Mouse (Mus musculus) embryonic facial prominence, embryonic 13.5 days (tissue): ENCODE results near the gene Nr1h3. TPM values are rescaled to one million over a fixed set of nuclear protein-coding genes. Genes with fewer than 3 reads are reported as not detected.

Experiments used
- ATAC-seq: fragments of 200-750 bp; cut with Nextera tagmentation; 2 replicates; pipeline ENCODE4 v1.8.0; 2017; ENCODE audit warnings: low read depth; ENCODE audit not compliant: insufficient number of reproducible peaks, insufficient read depth, low FRiP score, low TSS enrichment
- H3K27ac ChIP-seq: fragments of 300-500 bp; sonication (generic); 2 replicates; pipeline ENCODE4 v1.5.1; 2015; ENCODE audit warnings: moderate library complexity, mild to moderate bottlenecking, inconsistent platforms
- H3K27me3 ChIP-seq: fragments of 300-500 bp; sonication (generic); 2 replicates; pipeline ENCODE4 v1.6.1; 2015; ENCODE audit warnings: mild to moderate bottlenecking, inconsistent platforms
- H3K36me3 ChIP-seq: fragments of 300-500 bp; sonication (generic); 2 replicates; pipeline ENCODE4 v1.6.1; 2015; ENCODE audit warnings: mild to moderate bottlenecking, inconsistent platforms
- H3K4me1 ChIP-seq: fragments of 300-500 bp; sonication (generic); 2 replicates; pipeline ENCODE4 v1.6.1; 2015; ENCODE audit warnings: inconsistent platforms
- H3K4me2 ChIP-seq: fragments of 300-500 bp; sonication (generic); 2 replicates; pipeline ENCODE4 v1.6.1; 2015; ENCODE audit warnings: moderate library complexity, mild to moderate bottlenecking, inconsistent platforms
- H3K4me3 ChIP-seq: fragments of 300-500 bp; sonication (generic); 2 replicates; pipeline ENCODE4 v1.5.1; 2015; ENCODE audit warnings: mild to moderate bottlenecking, inconsistent platforms
- H3K9ac ChIP-seq: fragments of 300-500 bp; sonication (generic); 2 replicates; pipeline ENCODE4 v1.6.1; 2015; ENCODE audit warnings: mild to moderate bottlenecking, inconsistent platforms
- H3K9me3 ChIP-seq: fragments of 300-500 bp; sonication (generic); 2 replicates; pipeline ENCODE4 v1.6.1; 2016; ENCODE audit warnings: inconsistent platforms
- WGBS: fragments of 180-500 bp; shearing (Covaris S2); methylation state at CpG from one replicate; pipeline ENCODE4 v1.1.7; 2015; ENCODE audit warnings: mixed read lengths; 5-methylcytosine and 5-hydroxymethylcytosine counted together
- polyA plus RNA-seq: library from polyadenylated mRNA; unstranded; fragments of >200 nt; fragmentation: Nextera tagmentation; extraction: Ambion mirVana; gene quantifications from 2 replicates; pipeline ENCODE4 v1.2.1, GENCODE M21; 2015

Gene Nr1h3
- polyA plus RNA-seq, 1 experiment from 2014 or later = 0.83 TPM

DNA sequence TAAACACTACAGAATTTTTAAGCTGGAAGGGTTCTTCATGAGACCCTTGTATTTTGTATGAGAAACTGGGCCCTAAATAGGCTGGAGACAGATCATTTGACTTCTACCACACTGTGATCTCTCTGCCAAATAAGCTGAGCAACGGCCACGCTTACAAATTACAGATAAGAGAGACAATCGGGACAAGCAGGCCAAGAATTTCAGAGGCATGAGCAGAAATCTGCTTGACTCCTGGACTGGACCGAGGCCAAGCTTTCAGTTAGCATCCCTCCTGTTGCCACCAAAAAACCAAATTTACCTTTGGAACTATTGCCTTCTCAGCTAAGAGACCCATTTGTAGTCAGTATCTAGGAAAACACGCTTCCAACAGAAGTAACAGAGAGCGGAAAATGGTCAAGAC, 42.0 kb downstream of the Nr1h3 start:
- Histone ChIP-seq H3K4me1 (no peaks in the 10 kb centered on the region), H3K27ac (no peak overlapping the region), H3K9me3 (no peaks in the 10 kb centered on the region), H3K27me3 (no peaks in the 10 kb centered on the region), H3K4me2 (no peak overlapping the region), H3K9ac (no peak overlapping the region), H3K4me3 (no peak overlapping the region), H3K36me3 (peaks cover 77% of the 10 kb centered on the region)
- ATAC-seq = no peak
- WGBS = 90% methylated on average over 6 of the region's 6 CpGs

DNA sequence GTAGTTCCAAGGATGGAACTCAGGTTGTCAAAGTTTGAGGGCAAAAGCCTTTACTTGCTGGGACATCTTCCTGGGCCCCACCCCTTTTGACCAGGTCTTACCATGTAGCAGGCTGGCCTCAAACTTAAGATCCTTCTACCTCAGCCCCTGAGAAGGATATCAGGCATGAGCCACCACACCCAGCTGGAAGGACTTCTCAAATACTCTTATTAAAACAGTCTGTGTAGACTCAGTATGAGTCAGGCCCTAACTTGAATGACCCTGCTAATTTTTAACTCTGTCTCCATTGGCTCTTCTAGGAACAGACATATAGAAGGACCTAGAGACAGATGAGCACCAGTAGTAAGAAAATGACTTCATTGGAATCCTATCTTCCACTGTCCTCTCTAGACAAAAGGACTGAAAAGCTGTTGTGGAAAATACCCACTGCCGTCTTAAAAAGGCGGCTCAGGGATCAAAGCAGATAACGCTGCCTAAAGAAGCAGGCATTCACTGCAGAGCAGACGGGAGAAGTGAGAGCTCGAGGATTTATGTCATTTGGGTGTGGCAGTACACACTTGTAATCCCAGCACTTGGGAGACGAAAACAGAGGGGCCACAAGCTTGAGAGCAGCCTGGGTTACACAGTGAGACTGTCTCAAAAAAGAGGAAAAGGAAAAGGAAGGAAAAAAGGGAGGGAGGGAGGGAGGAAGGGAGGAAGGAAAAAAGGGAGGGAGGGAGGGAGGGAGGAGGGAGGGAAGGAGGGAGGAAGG, 45.5 kb downstream of the Nr1h3 start:
- H3K27me3 ChIP-seq = no peaks in the 10 kb centered on the region
- no peaks in the 10 kb centered on the region for H3K4me1 ChIP-seq
- no peak overlapping the region for H3K27ac ChIP-seq
- H3K4me2 ChIP-seq = no peak overlapping the region
- no peak overlapping the region for H3K9ac ChIP-seq
- H3K9me3 ChIP-seq = no peaks in the 10 kb centered on the region
- no peak for ATAC-seq
- WGBS = 52% methylated on average over 6 of the region's 6 CpGs
- peaks cover 77% of the 10 kb centered on the region for H3K36me3 ChIP-seq
- H3K4me3 ChIP-seq = no peak overlapping the region

DNA sequence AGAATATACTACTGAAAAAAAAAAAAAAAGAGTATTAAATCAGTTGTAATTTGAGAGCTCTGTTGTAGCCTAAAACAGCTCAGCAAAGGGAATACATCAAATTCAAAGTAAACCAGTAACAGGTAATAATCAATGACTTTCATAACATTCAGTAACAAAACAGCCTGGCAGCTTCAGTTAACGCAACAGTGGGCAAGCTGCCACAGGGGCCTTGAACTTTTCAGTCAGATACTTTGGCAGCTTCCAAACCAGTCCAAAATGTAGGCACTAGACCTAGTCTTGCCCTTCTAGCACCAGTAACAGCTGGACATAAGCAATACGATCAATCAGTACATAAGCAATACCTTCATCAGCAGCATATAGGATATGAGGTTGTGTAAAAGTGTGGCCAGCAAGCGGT, 48.5 kb downstream of the Nr1h3 start:
- Histone ChIP-seq H3K27ac (no peak overlapping the region), H3K27me3 (no peaks in the 10 kb centered on the region), H3K4me2 (no peak overlapping the region), H3K4me3 (no peak overlapping the region), H3K4me1 (no peaks in the 10 kb centered on the region), H3K36me3 (peaks cover 77% of the 10 kb centered on the region), H3K9me3 (no peaks in the 10 kb centered on the region), H3K9ac (no peak overlapping the region)
- WGBS = 93% methylated on average over 3 of the region's 3 CpGs
- no peak for ATAC-seq

DNA sequence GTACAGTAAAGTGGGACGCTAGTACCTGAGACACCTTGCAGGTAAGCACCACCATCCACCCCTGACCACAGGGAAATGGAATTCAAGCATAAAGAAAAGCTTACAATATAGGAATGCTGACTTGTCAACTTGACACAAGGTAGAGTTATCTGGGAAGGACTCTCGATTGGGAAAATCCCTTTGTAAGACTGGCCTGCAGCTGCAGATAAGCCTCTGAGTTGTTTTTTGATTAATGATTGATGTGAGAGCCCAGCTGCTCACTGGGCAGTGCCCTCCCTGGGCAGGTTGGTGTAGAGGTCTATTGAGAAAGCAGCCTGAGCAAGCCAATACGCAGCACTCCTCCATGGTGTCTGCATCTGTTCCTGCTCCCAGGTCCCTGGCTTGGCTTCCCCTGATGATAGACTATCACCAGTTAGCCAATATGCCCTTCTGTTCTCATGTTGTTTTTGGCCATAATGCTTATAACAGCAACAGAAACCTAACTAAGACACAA, 49.7 kb downstream of the Nr1h3 start:
- H3K9ac ChIP-seq = no peak overlapping the region
- no peak for ATAC-seq

DNA sequence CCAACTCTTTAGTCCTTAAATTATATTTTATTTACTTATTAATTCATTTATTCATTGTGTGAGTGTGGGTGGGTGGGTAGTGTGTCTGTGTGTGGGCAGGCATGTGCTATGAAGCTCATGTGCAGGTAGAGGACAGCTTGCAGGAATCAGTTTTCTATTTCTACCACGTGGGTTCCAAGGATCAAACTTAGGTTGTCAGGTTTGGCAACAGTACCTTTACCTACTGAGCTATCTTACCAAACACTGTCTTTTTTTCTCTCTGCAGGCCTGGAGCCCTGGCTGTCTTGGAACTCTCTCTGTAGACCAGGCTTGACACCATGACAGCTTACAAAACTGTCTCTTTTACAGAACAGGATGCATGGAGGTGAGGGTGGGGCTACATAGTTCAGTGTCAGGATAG, 51.3 kb downstream of the Nr1h3 start:
- no peak for ATAC-seq
- H3K4me1 ChIP-seq = no peaks in the 10 kb centered on the region
- H3K9me3 ChIP-seq = no peaks in the 10 kb centered on the region
- WGBS = 71% methylated on average over 1 of the region's 1 CpGs
- H3K4me3 ChIP-seq = no peak overlapping the region
- no peak overlapping the region for H3K27ac ChIP-seq
- H3K27me3 ChIP-seq = no peaks in the 10 kb centered on the region
- no peak overlapping the region for H3K9ac ChIP-seq
- no peak overlapping the region for H3K4me2 ChIP-seq
- peaks cover 68% of the 10 kb centered on the region for H3K36me3 ChIP-seq

More for the DNA sequence above, 49.7 kb downstream of the Nr1h3 start:
- no peaks in the 10 kb centered on the region for H3K27me3 ChIP-seq
- H3K9me3 ChIP-seq = no peaks in the 10 kb centered on the region
- no peak overlapping the region for H3K27ac ChIP-seq
- no peak overlapping the region for H3K4me3 ChIP-seq
- WGBS = 82% methylated on average over 3 of the region's 3 CpGs
- H3K36me3 ChIP-seq = peaks cover 72% of the 10 kb centered on the region
- H3K4me2 ChIP-seq = no peak overlapping the region
- H3K4me1 ChIP-seq = no peaks in the 10 kb centered on the region

DNA sequence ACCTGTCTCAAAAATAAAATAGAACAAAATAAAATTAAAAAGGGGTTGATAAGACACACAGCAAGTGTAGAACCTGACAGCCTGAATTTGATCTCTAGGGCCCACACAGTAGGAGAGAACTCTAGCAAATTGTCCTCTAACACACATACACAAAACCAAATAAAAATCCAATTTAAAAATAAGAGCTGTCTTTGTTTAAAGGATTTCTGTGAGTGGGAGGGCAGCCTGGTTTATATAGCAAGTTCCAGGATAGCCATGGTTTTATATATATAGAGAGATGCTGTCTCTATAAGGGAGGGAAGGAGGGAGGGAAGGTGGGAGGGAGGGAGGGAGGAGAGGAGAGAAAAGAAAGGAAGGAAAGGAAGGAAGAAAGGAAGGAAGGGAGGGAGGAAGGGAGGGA, 54.5 kb downstream of the Nr1h3 start:
- Histone ChIP-seq H3K9me3 (no peaks in the 10 kb centered on the region), H3K27ac (no peak overlapping the region), H3K36me3 (peaks cover 64% of the 10 kb centered on the region), H3K4me3 (no peak overlapping the region), H3K4me1 (no peaks in the 10 kb centered on the region), H3K27me3 (no peaks in the 10 kb centered on the region), H3K4me2 (no peak overlapping the region), H3K9ac (no peak overlapping the region)
- ATAC-seq = no peak

DNA sequence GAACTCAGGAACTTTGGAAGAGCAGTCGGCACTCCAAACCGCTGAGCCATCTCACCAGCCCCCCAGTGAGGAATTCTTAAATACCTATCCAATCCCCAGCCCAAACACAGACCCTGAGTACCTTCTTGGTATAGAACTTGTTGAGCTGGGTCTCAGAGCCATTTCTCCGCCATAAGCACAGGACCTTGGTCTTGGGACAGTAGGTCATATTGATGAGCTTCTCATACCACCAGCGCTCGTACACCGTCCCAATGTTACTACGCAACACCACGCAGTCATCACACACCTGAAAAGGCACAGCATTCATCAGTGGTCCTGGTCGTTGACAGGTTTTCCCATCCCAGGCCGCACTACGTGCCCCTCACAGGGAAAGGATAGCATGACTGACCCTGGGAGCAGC, 59.2 kb downstream of the Nr1h3 start:
- no peaks in the 10 kb centered on the region for H3K4me1 ChIP-seq
- no peak for ATAC-seq
- 94% methylated on average over 11 of the region's 11 CpGs for WGBS
- no peak overlapping the region for H3K9ac ChIP-seq
- no peak overlapping the region for H3K27ac ChIP-seq
- peaks cover 69% of the 10 kb centered on the region for H3K36me3 ChIP-seq
- no peak overlapping the region for H3K4me3 ChIP-seq
- no peaks in the 10 kb centered on the region for H3K27me3 ChIP-seq
- no peaks in the 10 kb centered on the region for H3K9me3 ChIP-seq
- no peak overlapping the region for H3K4me2 ChIP-seq

DNA sequence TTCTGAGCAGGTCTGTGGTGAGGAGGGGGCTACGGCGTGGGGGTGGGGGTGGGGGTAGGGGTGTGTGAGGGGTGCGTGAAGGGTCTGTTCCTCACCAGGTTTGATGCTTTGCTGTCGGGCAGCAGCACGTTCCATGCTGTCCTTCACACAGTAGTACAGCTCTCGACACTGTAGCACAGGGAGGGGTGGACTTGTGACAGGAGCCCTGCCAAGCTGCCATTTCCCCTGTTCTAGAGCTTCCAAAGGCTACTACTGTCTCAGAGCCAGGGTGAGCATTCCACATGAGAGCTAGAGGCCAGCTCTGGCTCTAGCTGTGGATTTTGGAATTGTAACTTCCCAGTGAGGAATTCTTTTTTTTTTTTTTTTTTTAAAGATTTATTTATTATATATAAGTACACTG, 59.7 kb downstream of the Nr1h3 start:
- H3K4me3 ChIP-seq = no peak overlapping the region
- H3K36me3 ChIP-seq = peaks cover 73% of the 10 kb centered on the region
- WGBS = 87% methylated on average over 6 of the region's 6 CpGs
- no peak for ATAC-seq
- no peak overlapping the region for H3K4me2 ChIP-seq
- H3K4me1 ChIP-seq = no peaks in the 10 kb centered on the region
- H3K27me3 ChIP-seq = no peaks in the 10 kb centered on the region
- no peak overlapping the region for H3K9ac ChIP-seq
- H3K9me3 ChIP-seq = no peaks in the 10 kb centered on the region
- no peak overlapping the region for H3K27ac ChIP-seq

DNA sequence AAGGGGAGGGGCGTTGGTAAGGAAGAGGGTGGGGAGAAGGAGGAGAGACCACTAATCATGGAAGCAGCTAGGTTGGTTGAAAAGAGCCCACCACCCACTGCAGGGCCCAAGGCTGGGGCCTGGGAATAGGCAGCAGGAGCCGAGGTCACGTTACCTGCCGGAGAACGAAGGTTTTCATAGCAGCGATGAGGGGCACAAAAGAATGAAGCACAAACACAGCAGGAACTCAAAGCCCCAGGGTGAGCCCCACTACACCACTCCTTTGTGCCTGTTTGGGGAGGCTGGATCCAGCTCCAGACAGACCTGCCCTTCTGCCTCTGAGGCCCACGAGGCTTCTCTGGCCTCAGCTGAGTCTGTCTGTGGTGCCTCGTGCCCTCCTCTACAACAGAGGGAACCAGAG, 62.9 kb downstream of the Nr1h3 start:
- H3K27me3 ChIP-seq = no peaks in the 10 kb centered on the region
- H3K36me3 ChIP-seq = peaks cover 59% of the 10 kb centered on the region
- H3K9ac ChIP-seq = no peak overlapping the region
- no peak overlapping the region for H3K4me3 ChIP-seq
- no peak for ATAC-seq
- H3K4me2 ChIP-seq = no peak overlapping the region
- no peaks in the 10 kb centered on the region for H3K9me3 ChIP-seq
- no peaks in the 10 kb centered on the region for H3K4me1 ChIP-seq
- no peak overlapping the region for H3K27ac ChIP-seq
- 65% methylated on average over 8 of the region's 8 CpGs for WGBS

DNA sequence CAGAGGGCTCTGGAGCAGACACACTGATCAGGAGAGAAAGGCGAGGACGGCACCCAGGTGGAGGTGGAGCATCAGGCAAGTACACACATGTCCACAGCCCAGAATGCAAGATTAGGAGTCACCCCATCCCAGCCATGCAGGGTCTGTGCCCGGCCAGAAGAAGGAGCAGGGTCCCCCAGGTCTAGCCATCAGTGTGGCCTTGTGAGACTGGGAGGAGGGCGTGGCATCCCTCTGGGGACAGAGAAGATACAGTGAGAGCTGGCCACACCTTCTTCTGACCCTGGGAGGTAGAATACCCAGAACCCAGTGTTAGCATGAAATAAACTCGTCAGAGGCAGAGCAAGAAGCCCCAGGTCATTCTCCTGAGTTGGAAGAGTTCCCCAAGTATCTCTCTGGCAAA, 63.3 kb downstream of the Nr1h3 start:
- ATAC-seq = no peak
- no peaks in the 10 kb centered on the region for H3K27me3 ChIP-seq
- H3K9ac ChIP-seq = no peak overlapping the region
- no peak overlapping the region for H3K4me2 ChIP-seq
- WGBS = 60% methylated on average over 5 of the region's 5 CpGs
- peaks cover 55% of the 10 kb centered on the region for H3K36me3 ChIP-seq
- H3K4me3 ChIP-seq = no peak overlapping the region
- no peak overlapping the region for H3K27ac ChIP-seq
- no peaks in the 10 kb centered on the region for H3K9me3 ChIP-seq
- H3K4me1 ChIP-seq = no peaks in the 10 kb centered on the region

DNA sequence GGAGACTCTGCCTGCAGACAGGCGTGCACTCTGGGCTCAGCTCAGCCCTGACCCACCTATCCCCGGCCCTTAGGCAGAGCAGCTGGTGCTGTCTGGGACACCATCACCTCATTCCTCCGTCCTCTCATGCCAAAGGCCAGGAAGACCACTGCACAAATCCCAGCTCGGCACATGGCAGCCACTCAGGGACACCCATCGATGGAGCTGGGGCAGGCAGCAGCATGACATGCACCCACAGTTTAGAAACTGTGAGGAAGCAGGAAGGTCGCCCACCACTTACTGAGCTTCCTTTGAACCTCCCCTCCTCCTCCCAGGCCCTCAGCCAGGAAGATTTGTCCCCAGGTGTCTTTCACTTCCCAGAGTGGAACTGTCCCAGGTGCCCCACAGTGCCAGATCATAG, 65.2 kb downstream of the Nr1h3 start:
- Histone ChIP-seq H3K4me1 (no peaks in the 10 kb centered on the region), H3K4me2 (no peak overlapping the region), H3K27me3 (no peaks in the 10 kb centered on the region), H3K36me3 (peaks cover 42% of the 10 kb centered on the region), H3K4me3 (no peak overlapping the region), H3K9me3 (no peaks in the 10 kb centered on the region), H3K9ac (no peak overlapping the region), H3K27ac (no peak overlapping the region)
- no peak for ATAC-seq
- WGBS = 77% methylated on average over 6 of the region's 6 CpGs

DNA sequence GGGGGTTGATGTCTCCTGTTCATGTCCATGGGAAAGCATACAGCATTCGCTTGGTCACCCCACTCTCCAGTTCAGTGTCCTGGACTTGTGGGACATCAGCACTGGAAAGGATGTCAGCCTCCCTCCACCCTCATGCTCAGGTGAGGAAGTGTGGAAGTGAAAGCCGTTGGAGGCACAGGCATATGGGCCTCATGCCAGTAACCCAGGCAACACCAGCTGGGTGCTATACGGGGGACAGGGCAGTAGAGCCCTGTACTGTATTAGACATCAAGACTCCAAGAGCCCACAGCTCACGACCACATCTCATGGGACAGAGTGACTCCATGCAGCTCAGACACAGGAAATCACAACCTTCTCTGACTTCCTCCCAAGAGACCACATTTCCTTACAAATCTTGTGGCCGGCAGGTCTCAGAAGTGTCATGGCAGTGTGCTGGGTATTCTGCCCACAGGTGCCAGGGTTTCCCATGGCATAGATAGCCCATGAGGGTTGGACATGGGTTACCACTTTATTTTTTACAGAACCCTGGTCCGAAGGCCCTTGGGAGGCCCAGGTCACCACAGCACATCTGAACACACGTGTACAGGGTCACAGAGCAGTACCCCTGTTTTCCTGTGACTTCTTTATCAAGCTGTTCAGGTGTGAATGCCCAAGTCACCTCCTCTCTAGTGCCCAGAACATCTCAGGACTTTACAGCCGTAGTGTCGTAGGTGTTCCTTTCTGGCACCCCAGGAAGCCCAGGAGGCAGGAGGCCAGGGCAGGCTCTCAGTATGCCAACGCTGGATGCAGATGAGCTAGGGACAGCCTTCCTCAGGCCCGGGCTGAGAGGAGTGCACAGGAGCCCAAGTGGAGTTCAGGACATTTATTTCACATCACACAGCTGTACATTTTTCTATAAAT, 65.9 kb downstream of the Nr1h3 start:
- H3K27ac ChIP-seq = no peak overlapping the region
- H3K4me1 ChIP-seq = no peaks in the 10 kb centered on the region
- ATAC-seq = no peak
- no peak overlapping the region for H3K4me3 ChIP-seq
- no peaks in the 10 kb centered on the region for H3K9me3 ChIP-seq
- no peaks in the 10 kb centered on the region for H3K27me3 ChIP-seq
- H3K9ac ChIP-seq = 0 out of 2 replicates have a peak overlapping the region, but pooled peaks have one; percentile 6
- WGBS = 83% methylated on average over 11 of the region's 11 CpGs
- no peak overlapping the region for H3K4me2 ChIP-seq
- H3K36me3 ChIP-seq = peaks cover 38% of the 10 kb centered on the region
